Mouse (Mus musculus) testis, adult 2 months (tissue): ENCODE data around the gene Chrdl2.

Source experiments
- CTCF ChIP-seq: fragments of 200-500 bp; IDR thresholded peaks from 2 replicates; pipeline ENCODE4 v1.5.1; 2012; ENCODE audit warnings: low read depth, mild to moderate bottlenecking, inconsistent platforms, low read length, moderate library complexity; ENCODE audit not compliant: control insufficient read depth, insufficient read depth, insufficient replicate concordance
- POLR2A ChIP-seq: fragments of 200-500 bp; IDR thresholded peaks from 2 replicates; pipeline ENCODE4 v1.6.1; 2012; ENCODE audit warnings: low read depth, mild to moderate bottlenecking, inconsistent platforms, low read length, moderate library complexity; ENCODE audit not compliant: control insufficient read depth

GRCm38 (mm10) chr7:100027353-100027752 is 21.4 kb downstream of the Chrdl2 start:
- no peak for TF ChIP-seq POLR2A
- TF ChIP-seq CTCF = no peak
